Comparison of ENCODE assay signal across 16 mouse cellular contexts in the genomic region with DNA sequence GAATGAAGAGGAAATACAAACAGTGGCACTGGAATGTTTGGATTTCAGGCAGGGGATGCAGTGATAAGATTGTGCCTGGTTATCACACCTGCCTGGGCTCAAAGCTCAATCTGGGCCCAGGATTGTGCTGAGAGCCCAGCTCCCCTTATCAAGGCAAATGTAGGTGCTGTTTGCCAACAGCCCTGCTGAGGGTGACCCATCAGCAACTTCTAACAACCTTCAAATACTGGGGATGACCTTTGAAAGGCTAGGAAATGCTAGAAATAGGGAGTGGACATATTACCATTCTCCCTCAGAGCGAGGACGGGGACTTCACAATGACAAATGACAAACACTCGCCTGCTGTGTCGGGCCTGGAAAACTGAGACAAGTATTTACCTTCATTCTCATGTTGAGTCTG. TPM values are rescaled to one million over a fixed set of nuclear protein-coding genes. Genes with fewer than 3 reads are reported as not detected.
DNase-seq lines count a peak whose midpoint lies in the region; ATAC-seq lines count a peak whose summit lies in the region.
"Had no signal": no experiment of that assay in that cellular context is flagged by ENCODE, and none has a peak within 500 bp of the region (broad histone marks: within the 10 kb centered on the region; RNA-seq: fewer than 3 reads in every experiment).

No protein-coding gene starts in this region.

- ATAC-seq in heart, embryonic 16.5 days (replicated peaks; ENCODE audit: extremely low read depth, insufficient read depth, low FRiP score): no peak
- no peak for ATAC-seq in liver, embryonic 13.5 days (ENCODE audit: low read depth)
- no peak for ATAC-seq in liver, embryonic 11.5 days (replicated peaks; ENCODE audit: low FRiP score)
- ATAC-seq: activated CD4-positive, CD25-positive, alpha-beta regulatory T cell, adult 4 months had no signal

- H3K27ac ChIP-seq in heart, embryonic 16.5 days (ENCODE audit: low read length): peak overlapping the region; percentile 93
- peak overlapping the region; percentile 15; the same call in 1 of the 2 replicates for H3K27ac ChIP-seq in liver, embryonic 13.5 days
- H3K27ac ChIP-seq in liver, embryonic 11.5 days (ENCODE audit: low read depth, low read length): no peak overlapping the region
- H3K27ac ChIP-seq: hindbrain, embryonic 14.5 days; neural tube, embryonic 15.5 days had no signal

- peak; percentile 32 for DNase-seq in adrenal gland, postnatal 14 days
- no peak for DNase-seq in adrenal gland, postnatal 25 days
- DNase-seq in heart, adult 18-20 months: no peak
- DNase-seq in liver, embryonic 13.5 days: no peak
- no peak for DNase-seq in liver, embryonic 11.5 days (ENCODE audit: low spot score)
- peak; percentile 74 for DNase-seq in yolk sac, embryonic 10.5 days (ENCODE audit: low spot score)
- DNase-seq in embryo, embryonic 9.5 days (ENCODE audit: extremely low spot score): no peak
- DNase-seq: cerebellum, postnatal 14 days; gastrocnemius, postnatal 25 days; retina, postnatal 1 day; thymus, postnatal 36 days had no signal

- no peaks in the 10 kb centered on the region for H3K9me3 ChIP-seq in heart, embryonic 16.5 days (replicated peaks; ENCODE audit: control insufficient read depth, low read length)
- no peaks in the 10 kb centered on the region for H3K9me3 ChIP-seq in liver, embryonic 13.5 days (replicated peaks)
- no peaks in the 10 kb centered on the region for H3K9me3 ChIP-seq in liver, embryonic 11.5 days (ENCODE audit: control insufficient read depth, low read length)
- H3K9me3 ChIP-seq: neural tube, embryonic 15.5 days had no signal

- H3K27me3 ChIP-seq in heart, embryonic 16.5 days (ENCODE audit: control insufficient read depth, insufficient read depth, low read length): no peaks in the 10 kb centered on the region
- H3K27me3 ChIP-seq in liver, embryonic 13.5 days: no peaks in the 10 kb centered on the region
- H3K27me3 ChIP-seq in liver, embryonic 11.5 days (replicated peaks; ENCODE audit: control insufficient read depth, insufficient read depth, low read length): no peaks in the 10 kb centered on the region
- H3K27me3 ChIP-seq: CH12.LX; neural tube, embryonic 15.5 days had no signal

- 55% methylated on average over 4 of the region's 4 CpGs for WGBS in heart, embryonic 16.5 days
- WGBS in liver, embryonic 13.5 days (ENCODE audit: insufficient replicate concordance): 67% methylated on average over 4 of the region's 4 CpGs
- WGBS in liver, embryonic 11.5 days: 80% methylated on average over 4 of the region's 4 CpGs

- 0 out of 2 replicates have a peak overlapping the region, but pooled peaks have one; percentile 42 for H3K9ac ChIP-seq in heart, embryonic 16.5 days (ENCODE audit: low read length)
- H3K9ac ChIP-seq in liver, embryonic 13.5 days: no peak overlapping the region
- no peak overlapping the region for H3K9ac ChIP-seq in liver, embryonic 11.5 days (ENCODE audit: low read depth, low read length)
- H3K9ac ChIP-seq: hindbrain, embryonic 14.5 days; neural tube, embryonic 15.5 days had no signal

- H3K4me3 ChIP-seq in heart, embryonic 16.5 days (ENCODE audit: low read length): no peak overlapping the region
- H3K4me3 ChIP-seq in liver, embryonic 13.5 days (replicated peaks): no peak overlapping the region
- H3K4me3 ChIP-seq in liver, embryonic 11.5 days (ENCODE audit: low read depth, low read length): no peak overlapping the region
- H3K4me3 ChIP-seq: neural tube, embryonic 15.5 days had no signal

- H3K36me3 ChIP-seq in heart, embryonic 16.5 days (ENCODE audit: control insufficient read depth, insufficient read depth): no peaks in the 10 kb centered on the region
- 0 out of 2 replicates have a peak, but pooled peaks cover 8% of the 10 kb centered on the region for H3K36me3 ChIP-seq in liver, embryonic 13.5 days
- no peaks in the 10 kb centered on the region for H3K36me3 ChIP-seq in liver, embryonic 11.5 days (ENCODE audit: control insufficient read depth, insufficient read depth, low read length)
- H3K36me3 ChIP-seq: neural tube, embryonic 15.5 days had no signal

- peaks cover 91% of the 10 kb centered on the region for H3K4me1 ChIP-seq in heart, embryonic 16.5 days (ENCODE audit: control insufficient read depth, insufficient read depth, low read length)
- H3K4me1 ChIP-seq in liver, embryonic 13.5 days (replicated peaks): peaks cover 87% of the 10 kb centered on the region
- peaks cover 50% of the 10 kb centered on the region for H3K4me1 ChIP-seq in liver, embryonic 11.5 days (replicated peaks; ENCODE audit: control insufficient read depth, insufficient read depth, low read length)

- H3K4me2 ChIP-seq in heart, embryonic 16.5 days (ENCODE audit: low read depth, low read length): peak overlapping the region; percentile 8; the same call in 1 of the 2 replicates
- no peak overlapping the region for H3K4me2 ChIP-seq in liver, embryonic 13.5 days
- no peak overlapping the region for H3K4me2 ChIP-seq in liver, embryonic 11.5 days
- H3K4me2 ChIP-seq: hindbrain, embryonic 14.5 days; neural tube, embryonic 15.5 days had no signal

RNA-seq across cellular contexts. Expression of a gene that starts 15.8 kb away (rescaled TPM):
- total RNA-seq in adrenal gland, postnatal 14 days (2021): 23.6 and 30.5 TPM in 2 replicates
- total RNA-seq in adrenal gland, postnatal 25 days (2021): 17.9 and 29.0 TPM in 2 replicates
- 144 and 166 TPM in 2 replicates for polyA plus RNA-seq in heart, embryonic 16.5 days (2015; fragmentation: Nextera tagmentation; extraction: Ambion mirVana)
- total RNA-seq in heart, adult 18-20 months (2021): 10 to 100 TPM; 32.5 to 36.9 TPM
- 55.6 and 63.1 TPM in 2 replicates for polyA plus RNA-seq in liver, embryonic 13.5 days (2015; fragmentation: Nextera tagmentation; extraction: Ambion mirVana)
- 96.2 and 97.3 TPM in 2 replicates for polyA plus RNA-seq in liver, embryonic 11.5 days (2014; fragmentation: Nextera tagmentation; extraction: Ambion mirVana)

Comparison
In these comparisons a context has a peak if more than half of its experiments do, and no peak if none do; other contexts are left out.
1. DNase-seq: peak in adrenal gland, postnatal 14 days (single experiment) and yolk sac, embryonic 10.5 days (single experiment); none in adrenal gland, postnatal 25 days (single experiment), heart, adult 18-20 months (0 of 2), liver, embryonic 13.5 days (single experiment), liver, embryonic 11.5 days (single experiment) and embryo, embryonic 9.5 days (single experiment).